Mouse (Mus musculus): ENCODE results near the gene Fam149b. TPM values are rescaled to one million over a fixed set of nuclear protein-coding genes. Genes with fewer than 3 reads are reported as not detected.

The Fam149b gene
- total RNA-seq, 1 experiment, result 19.6 TPM

GRCm38 (mm10) chr14:20328474-20328873 lies 19.5 kb upstream of the Fam149b start:
- Histone ChIP-seq H3K9me3 (ENCODE audit: control insufficient read depth, insufficient read depth, low read depth, low read length) (no peaks in the 10 kb centered on the region), H3K27ac (ENCODE audit: insufficient read depth, low read depth, low read length, poor library complexity, severe bottlenecking) (no peak overlapping the region), H3K9ac (ENCODE audit: insufficient read depth, low read depth, low read length, poor library complexity, severe bottlenecking) (no peak overlapping the region), H3K4me3 (ENCODE audit: insufficient read depth in 1 of 2, low read depth in 1 of 2, low read length in 2 of 2, poor library complexity in 1 of 2, severe bottlenecking in 1 of 2) (peak overlapping the region in 1 of 2 experiments; percentile 6; a peak in 1 of 4 replicates), H3K36me3 (ENCODE audit: control insufficient read depth, insufficient read depth, low read length, poor library complexity, severe bottlenecking) (peaks cover 17% of the 10 kb centered on the region), H3K4me1 (ENCODE audit: control insufficient read depth in 2 of 2, insufficient read depth in 2 of 2, low read length in 2 of 2, poor library complexity in 1 of 2) (peaks cover 0 to 2% of the 10 kb centered on the region in 2 experiments; a peak in 1 of 4 replicates)
- TF ChIP-seq MAFK (IDR thresholded peaks at IDR 0.05; ENCODE audit: insufficient read depth, low read depth, low read length), result no peak
- TF ChIP-seq CHD2 (IDR thresholded peaks at IDR 0.05; ENCODE audit: low read depth, low read length), result no peak
- TF ChIP-seq ZNF384 (IDR thresholded peaks at IDR 0.05; ENCODE audit: low read depth, low read length), result no peak
- no peak for TF ChIP-seq ZC3H11A (IDR thresholded peaks at IDR 0.05; ENCODE audit: borderline replicate concordance, low read depth, low read length)
- TF ChIP-seq HCFC1 (IDR thresholded peaks at IDR 0.05; ENCODE audit: borderline replicate concordance, insufficient read depth, low read length), result no peak
- peak; percentile 43 for DNase-seq (ENCODE audit: low read depth, low spot score)
- in situ Hi-C loops (cut with MboI; ENCODE audit: low sequenced_read_pairs in 2 of 2, unreplicated experiment in 2 of 2), result no loop called here

GRCm38 (mm10) chr14:20331316-20331715 lies 16.6 kb upstream of the Fam149b start:
- H3K27ac ChIP-seq (ENCODE audit: insufficient read depth, low read depth, low read length, poor library complexity, severe bottlenecking), result no peak overlapping the region
- H3K9ac ChIP-seq (ENCODE audit: insufficient read depth, low read depth, low read length, poor library complexity, severe bottlenecking), result no peak overlapping the region
- peaks cover 30% of the 10 kb centered on the region for H3K36me3 ChIP-seq (ENCODE audit: control insufficient read depth, insufficient read depth, low read length, poor library complexity, severe bottlenecking)
- H3K4me1 ChIP-seq (ENCODE audit: control insufficient read depth in 2 of 2, insufficient read depth in 2 of 2, low read length in 2 of 2, poor library complexity in 1 of 2), result peaks cover 0 to 2% of the 10 kb centered on the region in 2 experiments; a peak in 1 of 4 replicates
- no peak for DNase-seq (ENCODE audit: low read depth, low spot score)
- no peaks in the 10 kb centered on the region for H3K9me3 ChIP-seq (ENCODE audit: control insufficient read depth, insufficient read depth, low read depth, low read length)
- TF ChIP-seq MAFK (IDR thresholded peaks at IDR 0.05; ENCODE audit: insufficient read depth, low read depth, low read length) (no peak), CHD2 (IDR thresholded peaks at IDR 0.05; ENCODE audit: low read depth, low read length) (no peak), ZC3H11A (IDR thresholded peaks at IDR 0.05; ENCODE audit: borderline replicate concordance, low read depth, low read length) (no peak), HCFC1 (IDR thresholded peaks at IDR 0.05; ENCODE audit: borderline replicate concordance, insufficient read depth, low read length) (no peak), ZNF384 (IDR thresholded peaks at IDR 0.05; ENCODE audit: low read depth, low read length) (no peak)
- in situ Hi-C loops (cut with MboI; ENCODE audit: low sequenced_read_pairs in 2 of 2, unreplicated experiment in 2 of 2), result no loop called here
- no peak overlapping the region for H3K4me3 ChIP-seq (ENCODE audit: insufficient read depth in 1 of 2, low read depth in 1 of 2, low read length in 2 of 2, poor library complexity in 1 of 2, severe bottlenecking in 1 of 2)

GRCm38 (mm10) chr14:20339415-20339814 lies 8.5 kb upstream of the Fam149b start:
- no peak for DNase-seq (ENCODE audit: low read depth, low spot score)
- in situ Hi-C loops (cut with MboI; ENCODE audit: low sequenced_read_pairs in 2 of 2, unreplicated experiment in 2 of 2), result no loop called here
- Histone ChIP-seq H3K9me3 (ENCODE audit: control insufficient read depth, insufficient read depth, low read depth, low read length) (no peaks in the 10 kb centered on the region; the same call in 1 of the 2 replicates), H3K9ac (ENCODE audit: insufficient read depth, low read depth, low read length, poor library complexity, severe bottlenecking) (no peak overlapping the region), H3K27ac (ENCODE audit: insufficient read depth, low read depth, low read length, poor library complexity, severe bottlenecking) (no peak overlapping the region), H3K4me3 (ENCODE audit: insufficient read depth in 1 of 2, low read depth in 1 of 2, low read length in 2 of 2, poor library complexity in 1 of 2, severe bottlenecking in 1 of 2) (no peak overlapping the region), H3K36me3 (ENCODE audit: control insufficient read depth, insufficient read depth, low read length, poor library complexity, severe bottlenecking) (peaks cover 17% of the 10 kb centered on the region), H3K4me1 (ENCODE audit: control insufficient read depth in 2 of 2, insufficient read depth in 2 of 2, low read length in 2 of 2, poor library complexity in 1 of 2) (no peaks in the 10 kb centered on the region)
- no peak for TF ChIP-seq ZC3H11A (IDR thresholded peaks at IDR 0.05; ENCODE audit: borderline replicate concordance, low read depth, low read length)
- TF ChIP-seq HCFC1 (IDR thresholded peaks at IDR 0.05; ENCODE audit: borderline replicate concordance, insufficient read depth, low read length), result no peak
- TF ChIP-seq ZNF384 (IDR thresholded peaks at IDR 0.05; ENCODE audit: low read depth, low read length), result no peak
- TF ChIP-seq CHD2 (IDR thresholded peaks at IDR 0.05; ENCODE audit: low read depth, low read length), result no peak

- TF ChIP-seq HCFC1 (IDR thresholded peaks at IDR 0.05; ENCODE audit: borderline replicate concordance, insufficient read depth, low read length), result no peak
- TF ChIP-seq ZNF384 (IDR thresholded peaks at IDR 0.05; ENCODE audit: low read depth, low read length), result no peak
- no peak for TF ChIP-seq ZC3H11A (IDR thresholded peaks at IDR 0.05; ENCODE audit: borderline replicate concordance, low read depth, low read length)
- no peak for TF ChIP-seq MAFK (IDR thresholded peaks at IDR 0.05; ENCODE audit: insufficient read depth, low read depth, low read length)
- TF ChIP-seq CHD2 (IDR thresholded peaks at IDR 0.05; ENCODE audit: low read depth, low read length), result no peak
- Histone ChIP-seq H3K4me1 (ENCODE audit: control insufficient read depth in 2 of 2, insufficient read depth in 2 of 2, low read length in 2 of 2, poor library complexity in 1 of 2) (no peaks in the 10 kb centered on the region), H3K4me3 (ENCODE audit: insufficient read depth in 1 of 2, low read depth in 1 of 2, low read length in 2 of 2, poor library complexity in 1 of 2, severe bottlenecking in 1 of 2) (no peak overlapping the region), H3K9me3 (ENCODE audit: control insufficient read depth, insufficient read depth, low read depth, low read length) (no peaks in the 10 kb centered on the region; the same call in 1 of the 2 replicates), H3K36me3 (ENCODE audit: control insufficient read depth, insufficient read depth, low read length, poor library complexity, severe bottlenecking) (peaks cover 17% of the 10 kb centered on the region), H3K27ac (ENCODE audit: insufficient read depth, low read depth, low read length, poor library complexity, severe bottlenecking) (no peak overlapping the region), H3K9ac (ENCODE audit: insufficient read depth, low read depth, low read length, poor library complexity, severe bottlenecking) (no peak overlapping the region)
- peak; percentile 48 for DNase-seq (ENCODE audit: low read depth, low spot score)
- in situ Hi-C loops (cut with MboI; ENCODE audit: low sequenced_read_pairs in 2 of 2, unreplicated experiment in 2 of 2), result no loop called here
These were observed 7.8 kb upstream of the Fam149b start for GRCm38 (mm10) chr14:20340149-20340548.

- Histone ChIP-seq H3K36me3 (ENCODE audit: control insufficient read depth, insufficient read depth, low read length, poor library complexity, severe bottlenecking) (peaks cover 14% of the 10 kb centered on the region), H3K27ac (ENCODE audit: insufficient read depth, low read depth, low read length, poor library complexity, severe bottlenecking) (no peak overlapping the region), H3K4me1 (ENCODE audit: control insufficient read depth in 2 of 2, insufficient read depth in 2 of 2, low read length in 2 of 2, poor library complexity in 1 of 2) (no peaks in the 10 kb centered on the region), H3K9me3 (ENCODE audit: control insufficient read depth, insufficient read depth, low read depth, low read length) (no peaks in the 10 kb centered on the region; the same call in 1 of the 2 replicates), H3K4me3 (ENCODE audit: insufficient read depth in 1 of 2, low read depth in 1 of 2, low read length in 2 of 2, poor library complexity in 1 of 2, severe bottlenecking in 1 of 2) (no peak overlapping the region), H3K9ac (ENCODE audit: insufficient read depth, low read depth, low read length, poor library complexity, severe bottlenecking) (no peak overlapping the region)
- no peak for DNase-seq (ENCODE audit: low read depth, low spot score)
- no peak for TF ChIP-seq MAFK (IDR thresholded peaks at IDR 0.05; ENCODE audit: insufficient read depth, low read depth, low read length)
- TF ChIP-seq HCFC1 (IDR thresholded peaks at IDR 0.05; ENCODE audit: borderline replicate concordance, insufficient read depth, low read length), result no peak
- TF ChIP-seq ZNF384 (IDR thresholded peaks at IDR 0.05; ENCODE audit: low read depth, low read length), result no peak
- TF ChIP-seq ZC3H11A (IDR thresholded peaks at IDR 0.05; ENCODE audit: borderline replicate concordance, low read depth, low read length), result no peak
- no peak for TF ChIP-seq CHD2 (IDR thresholded peaks at IDR 0.05; ENCODE audit: low read depth, low read length)
- in situ Hi-C loops (cut with MboI; ENCODE audit: low sequenced_read_pairs in 2 of 2, unreplicated experiment in 2 of 2), result no loop called here
These were observed 7.1 kb upstream of the Fam149b start for GRCm38 (mm10) chr14:20340866-20341265.

Data from ES-E14 (cell line).